Mouse (Mus musculus): ENCODE data around the gene Ifi213. TPM values are rescaled to one million over a fixed set of nuclear protein-coding genes. Genes with fewer than 3 reads are reported as not detected.
"Not testable (repeated sequence)": the region's sequence is repeated elsewhere in the genome, so short reads cannot be mapped to it uniquely, and the experiment has no call there.

Ifi213 gene
- polyA plus RNA-seq, 1 experiment: not detected

GRCm38 (mm10) chr1:173579079-173579478 is 20.0 kb downstream of the Ifi213 start:
- TF ChIP-seq POLR2A (IDR thresholded peaks at IDR 0.05; ENCODE audit: insufficient read depth, low read depth, low read length) (no peak), CTCF (IDR thresholded peaks at IDR 0.05; ENCODE audit: insufficient read depth, low read depth, low read length) (no peak)
- H3K4me1 ChIP-seq (ENCODE audit: control insufficient read depth, insufficient read depth, low read length): no peaks in the 10 kb centered on the region
- no peak overlapping the region for H3K4me3 ChIP-seq (ENCODE audit: insufficient read depth, low read depth, low read length)
- H3K27ac ChIP-seq (ENCODE audit: insufficient read depth, low read depth, low read length): no peak overlapping the region
- whole genome bisulfite sequencing: 94% methylated on average over 9 of the region's 9 CpGs

- not testable (repeated sequence) for H3K4me3 ChIP-seq (ENCODE audit: insufficient read depth, low read depth, low read length); H3K4me1 ChIP-seq (ENCODE audit: control insufficient read depth, insufficient read depth, low read length); H3K27ac ChIP-seq (ENCODE audit: insufficient read depth, low read depth, low read length)
- 79% methylated on average over 5 of the region's 5 CpGs for WGBS
These were observed 48.5 kb downstream of the Ifi213 start for GRCm38 (mm10) chr1:173550491-173551050.

DNA sequence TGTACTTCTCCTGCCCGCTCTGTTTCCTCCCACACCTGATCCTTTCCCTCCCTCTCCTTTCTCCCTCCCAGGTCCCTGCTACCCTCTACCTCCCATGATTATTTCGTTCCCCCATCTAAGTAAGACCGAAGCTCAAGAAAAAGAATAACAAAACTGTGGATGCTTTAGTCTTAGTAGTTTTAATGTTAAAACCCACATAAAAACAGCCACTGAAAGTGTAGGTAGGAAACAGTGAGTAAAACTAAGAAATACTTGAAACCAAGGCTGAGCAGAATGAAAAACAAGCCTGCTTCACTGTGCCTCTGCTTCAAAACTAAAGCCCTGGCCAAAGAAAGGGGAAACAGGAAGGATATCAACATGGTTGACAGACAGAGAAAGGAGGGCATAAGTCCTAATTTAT is 50.3 kb downstream of the Ifi213 start:
- H3K27ac ChIP-seq (ENCODE audit: insufficient read depth, low read depth, low read length); H3K4me3 ChIP-seq (ENCODE audit: insufficient read depth, low read depth, low read length); H3K4me1 ChIP-seq (ENCODE audit: control insufficient read depth, insufficient read depth, low read length): not testable (repeated sequence)
- WGBS: 86% methylated on average over 3 of the region's 3 CpGs

DNA sequence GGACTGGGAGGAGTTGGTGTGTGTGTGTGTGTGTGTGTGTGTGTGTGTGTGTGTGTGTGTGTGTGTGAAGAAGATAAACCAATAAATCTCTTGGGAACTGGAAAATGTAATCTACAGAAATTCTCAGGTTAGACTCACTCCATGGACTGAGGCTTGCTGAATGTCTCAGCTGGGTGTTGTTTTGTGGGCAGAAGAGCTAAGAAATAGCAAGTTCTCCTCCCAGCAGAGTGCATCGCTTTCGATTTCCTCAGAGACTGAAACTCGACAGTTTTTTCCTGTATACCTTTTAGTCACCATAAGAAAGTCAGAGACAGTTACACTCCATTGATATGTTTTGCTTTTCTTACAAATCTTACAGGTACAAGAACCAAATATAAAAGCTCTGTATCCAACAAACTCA is 63.3 kb downstream of the Ifi213 start, which contains the start of gene Ifi214:
Gene Ifi214 (minus strand): TSS at position 167 of the 400 bp plus-strand sequence.
- 89% methylated on average over 3 of the region's 3 CpGs for WGBS
- not testable (repeated sequence) for H3K4me3 ChIP-seq (ENCODE audit: insufficient read depth, low read depth, low read length)

DNA sequence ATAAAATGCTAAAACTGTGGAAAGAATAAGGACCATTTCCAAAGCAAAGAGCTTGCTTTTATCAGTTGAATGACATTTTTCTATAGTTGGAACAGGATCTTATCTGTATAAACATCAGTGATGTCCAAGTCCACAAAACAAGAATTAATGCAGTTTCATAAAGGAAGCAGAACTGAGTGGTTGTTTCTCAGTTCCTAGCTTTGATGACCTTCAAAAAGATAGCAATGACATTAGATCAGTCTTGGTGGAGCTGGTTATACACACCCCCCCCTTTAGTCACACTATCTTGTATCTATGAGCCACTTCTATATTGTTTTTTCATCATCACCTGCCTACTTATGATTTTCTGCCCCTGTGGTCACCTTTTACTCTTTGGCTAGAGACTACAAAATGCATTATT is 77.6 kb downstream of the Ifi213 start:
- no peak for TF ChIP-seq POLR2A (IDR thresholded peaks at IDR 0.05; ENCODE audit: insufficient read depth, low read depth, low read length)
- H3K4me1 ChIP-seq (ENCODE audit: control insufficient read depth, insufficient read depth, low read length): no peaks in the 10 kb centered on the region
- no peak overlapping the region for H3K4me3 ChIP-seq (ENCODE audit: insufficient read depth, low read depth, low read length)
- no peak overlapping the region for H3K27ac ChIP-seq (ENCODE audit: insufficient read depth, low read depth, low read length)

More for the DNA sequence above, 63.3 kb downstream of the Ifi213 start, which contains the start of gene Ifi214:
- H3K27ac ChIP-seq (ENCODE audit: insufficient read depth, low read depth, low read length); H3K4me1 ChIP-seq (ENCODE audit: control insufficient read depth, insufficient read depth, low read length): not testable (repeated sequence)

Other genes with a start within 250 kb of the Ifi213 start
- not detected in 2 replicates for gene Aim2, start 248.4 kb downstream of the Ifi213 start, polyA plus RNA-seq (2012; ENCODE audit: insufficient read depth, insufficient read length, low replicate concordance, missing spikeins)
- 88.8 TPM in 1 of 2 replicates, not detected in the other for gene Cadm3, start 231.6 kb downstream of the Ifi213 start, polyA plus RNA-seq (2012; ENCODE audit: insufficient read depth, insufficient read length, low replicate concordance, missing spikeins)
- gene Ifi206, start 108.2 kb downstream of the Ifi213 start, polyA plus RNA-seq (2012; ENCODE audit: insufficient read depth, insufficient read length, low replicate concordance, missing spikeins): not detected in 2 replicates
- gene Ifi214, start 63.3 kb downstream of the Ifi213 start, polyA plus RNA-seq (2012; ENCODE audit: insufficient read depth, insufficient read length, low replicate concordance, missing spikeins): not detected in 2 replicates
- gene Ifi209, start 31.6 kb upstream of the Ifi213 start, polyA plus RNA-seq (2012; ENCODE audit: insufficient read depth, insufficient read length, low replicate concordance, missing spikeins): not detected in 2 replicates
- gene Ifi208, start 74.4 kb upstream of the Ifi213 start, polyA plus RNA-seq (2012; ENCODE audit: insufficient read depth, insufficient read length, low replicate concordance, missing spikeins): not detected in 2 replicates
- not detected in 2 replicates for gene Ifi207, start 142.5 kb upstream of the Ifi213 start, polyA plus RNA-seq (2012; ENCODE audit: insufficient read depth, insufficient read length, low replicate concordance, missing spikeins)
- not detected in 2 replicates for gene Ifi204, start 167.7 kb upstream of the Ifi213 start, polyA plus RNA-seq (2012; ENCODE audit: insufficient read depth, insufficient read length, low replicate concordance, missing spikeins)